Mouse (Mus musculus): ENCODE measurements at regions not wholly inside any gene's neighbourhood (a gene's known extent, or its start where the extent isn't known, plus 50 kb on each side); places are given as distances from the start of the nearest gene placed in this dataset.
"Not testable (repeated sequence)": the region's sequence is repeated elsewhere in the genome, so short reads cannot be mapped to it uniquely, and the experiment has no call there.

- DNase-seq, result no peak
Measured at GRCm38 (mm10) chr2:21980177-21980576, 247.1 kb upstream of the Myo3a start.

GRCm38 (mm10) chr2:22024438-22024837 is 202.9 kb upstream of the Myo3a start:
- DNase-seq, result no peak

DNA sequence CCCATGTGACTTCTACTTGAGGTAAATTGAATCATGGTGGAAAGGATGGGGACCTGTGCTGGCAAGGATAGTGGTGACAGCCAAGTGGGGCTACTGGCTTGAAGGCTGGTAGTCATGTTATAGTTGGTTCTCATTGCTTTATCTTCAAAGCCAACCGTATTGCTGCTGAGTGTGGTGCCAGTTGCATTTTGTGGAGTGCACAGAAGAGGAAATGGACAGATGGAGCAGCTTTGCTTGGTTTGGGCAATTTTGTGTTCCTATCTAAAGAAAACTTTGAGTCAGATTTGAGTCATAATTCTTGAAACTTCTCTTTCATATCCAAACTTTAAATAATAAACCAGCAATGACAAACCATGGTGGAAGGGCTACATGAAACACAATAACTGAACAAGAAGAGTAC is 200.5 kb upstream of the Myo3a start:
- DNase-seq, result no peak

- no peak for DNase-seq
Measured at GRCm38 (mm10) chr2:22028569-22028968, 198.7 kb upstream of the Myo3a start.

- DNase-seq, result no peak
Measured at GRCm38 (mm10) chr2:22029022-22029803, 198.1 kb upstream of the Myo3a start.

GRCm38 (mm10) chr2:22029804-22030194 is 197.5 kb upstream of the Myo3a start:
- DNase-seq, result no peak

GRCm38 (mm10) chr2:22036841-22037240 is 190.5 kb upstream of the Myo3a start:
- no peak for DNase-seq

- DNase-seq, result no peak
Measured at GRCm38 (mm10) chr2:22038780-22039179, 188.5 kb upstream of the Myo3a start.

GRCm38 (mm10) chr2:22043937-22044336 is 183.4 kb upstream of the Myo3a start:
- not testable (repeated sequence) for DNase-seq

DNA sequence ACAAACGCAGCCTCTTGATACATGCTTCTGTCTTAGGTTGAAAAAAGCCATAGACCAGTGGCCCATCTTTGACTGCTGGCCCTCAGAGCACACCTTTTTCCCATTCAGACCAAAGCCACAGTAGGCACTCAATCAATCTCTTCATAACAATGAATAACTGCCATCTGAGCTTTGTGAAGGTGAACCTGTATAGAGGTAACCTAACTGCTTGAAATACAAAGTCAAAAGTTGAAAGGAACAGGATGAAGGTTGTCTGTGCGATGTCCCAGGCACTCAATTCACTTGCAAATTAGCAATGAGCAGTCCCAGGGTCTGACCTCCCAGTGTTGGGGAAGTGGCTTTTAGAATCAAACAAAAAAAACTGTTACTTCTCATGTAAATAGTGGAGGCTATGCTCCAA is 182.4 kb upstream of the Myo3a start:
- no peak for DNase-seq

GRCm38 (mm10) chr2:22047465-22047864 is 179.8 kb upstream of the Myo3a start:
- no peak for DNase-seq

DNA sequence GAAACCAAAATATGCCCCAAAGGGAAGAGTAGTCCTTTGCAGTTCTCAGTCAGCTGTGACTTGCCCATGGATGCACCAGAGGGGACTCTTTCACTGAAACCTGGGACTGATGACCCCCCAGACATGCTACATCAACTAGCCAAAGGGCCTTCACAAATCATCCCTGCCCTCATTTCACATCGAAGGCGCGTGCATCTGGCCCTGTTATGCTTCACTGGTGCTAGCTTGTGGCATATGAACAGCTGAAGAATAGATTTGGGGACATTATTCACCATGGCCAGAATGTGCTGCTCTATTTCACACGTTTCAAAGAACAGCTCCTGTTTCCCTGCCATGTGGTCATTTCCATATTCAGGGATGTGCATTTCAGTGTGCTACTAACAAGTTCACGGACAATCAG is 160.8 kb upstream of the Myo3a start:
- DNase-seq, result no peak

- no peak for DNase-seq
Measured at GRCm38 (mm10) chr2:22096848-22097247, 130.5 kb upstream of the Myo3a start.

DNA sequence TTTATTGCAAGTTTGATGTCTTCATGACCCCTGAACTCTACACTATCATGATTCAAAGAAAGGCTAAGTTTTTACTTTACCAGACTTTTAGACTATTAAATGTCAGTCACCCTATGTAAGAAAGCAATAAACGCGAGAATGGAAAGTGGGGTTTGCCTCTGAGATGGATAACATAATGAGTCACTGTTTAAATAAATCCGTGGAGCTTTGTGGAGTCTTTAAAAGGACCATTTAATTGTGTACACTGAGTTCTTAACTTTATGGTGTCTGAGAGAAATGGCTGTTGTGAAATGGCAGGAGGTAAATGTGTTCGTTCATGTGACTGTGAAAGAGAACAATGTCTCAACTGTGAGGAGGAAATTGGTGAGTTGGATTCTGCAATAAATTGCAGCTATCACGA is 122.2 kb upstream of the Myo3a start:
- no peak for DNase-seq

DNA sequence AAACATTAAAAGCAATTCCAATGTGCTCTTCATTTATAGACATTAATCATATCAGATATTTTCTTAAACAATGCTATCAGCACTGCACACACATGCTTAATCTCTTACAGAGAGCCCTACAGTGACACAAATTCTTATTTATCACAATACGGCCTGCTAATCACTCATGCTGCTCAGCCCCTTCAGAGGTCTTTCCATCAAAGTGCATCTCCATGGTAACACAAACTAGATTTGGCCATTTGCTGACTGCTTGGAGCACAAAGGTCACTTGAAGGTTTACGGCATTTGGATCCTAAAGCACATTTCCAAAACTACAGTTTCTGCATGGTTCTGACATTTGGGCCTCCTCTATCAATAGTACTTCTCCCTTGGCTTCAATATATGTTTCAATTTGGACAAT is 77.6 kb upstream of the Myo3a start:
- no peak for DNase-seq

DNA sequence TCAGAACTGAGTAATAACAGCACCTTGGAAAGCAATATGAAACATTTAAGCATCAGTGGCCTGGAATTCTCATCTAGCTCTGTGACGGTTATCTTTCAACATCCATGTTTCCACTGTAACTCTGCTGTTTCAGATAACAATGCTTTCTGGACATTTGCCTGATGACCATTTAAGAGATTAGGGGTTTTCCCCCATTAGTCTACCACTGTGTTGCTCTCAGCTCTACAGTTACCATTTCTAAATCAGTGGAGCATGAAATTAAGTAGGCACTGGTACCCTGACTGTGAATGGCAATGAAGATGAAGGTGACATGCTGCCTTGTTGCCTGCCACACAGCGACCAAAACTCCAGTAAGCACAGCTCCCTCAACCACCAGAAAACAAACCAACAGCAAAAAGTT is 70.7 kb upstream of the Myo3a start:
- DNase-seq, result no peak

DNA sequence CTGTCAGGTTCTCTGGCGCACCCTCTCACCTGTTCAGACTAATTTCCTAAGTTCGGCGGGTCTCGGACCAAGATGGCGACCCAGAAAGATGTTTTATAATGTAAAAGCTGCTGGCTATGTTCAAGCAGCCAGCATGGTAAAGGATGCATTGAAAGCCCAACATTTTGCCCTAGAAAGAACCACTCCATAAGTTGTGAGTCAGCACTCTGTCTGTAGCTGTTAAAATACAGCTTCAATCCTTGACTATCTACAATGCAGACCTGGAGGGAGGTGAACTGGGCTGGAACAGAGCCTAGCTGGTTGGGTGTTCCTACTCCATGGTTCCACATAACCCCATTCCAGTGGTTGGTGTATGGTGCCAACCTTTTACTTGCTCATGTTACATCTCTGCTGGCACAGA is 61.9 kb upstream of the Myo3a start:
- DNase-seq, result no peak

- DNase-seq, result no peak
Measured at GRCm38 (mm10) chr2:22165919-22166318, 61.4 kb upstream of the Myo3a start.

Data from cerebellum, adult 11-12 months (tissue).